Mouse (Mus musculus): Measurements from ENCODE around the gene Rapgef3. TPM values are rescaled to one million over a fixed set of nuclear protein-coding genes. Genes with fewer than 3 reads are reported as not detected.

Rapgef3 gene
- polyA plus RNA-seq, 1 experiment from 2014 or later = 4.9 TPM

DNA sequence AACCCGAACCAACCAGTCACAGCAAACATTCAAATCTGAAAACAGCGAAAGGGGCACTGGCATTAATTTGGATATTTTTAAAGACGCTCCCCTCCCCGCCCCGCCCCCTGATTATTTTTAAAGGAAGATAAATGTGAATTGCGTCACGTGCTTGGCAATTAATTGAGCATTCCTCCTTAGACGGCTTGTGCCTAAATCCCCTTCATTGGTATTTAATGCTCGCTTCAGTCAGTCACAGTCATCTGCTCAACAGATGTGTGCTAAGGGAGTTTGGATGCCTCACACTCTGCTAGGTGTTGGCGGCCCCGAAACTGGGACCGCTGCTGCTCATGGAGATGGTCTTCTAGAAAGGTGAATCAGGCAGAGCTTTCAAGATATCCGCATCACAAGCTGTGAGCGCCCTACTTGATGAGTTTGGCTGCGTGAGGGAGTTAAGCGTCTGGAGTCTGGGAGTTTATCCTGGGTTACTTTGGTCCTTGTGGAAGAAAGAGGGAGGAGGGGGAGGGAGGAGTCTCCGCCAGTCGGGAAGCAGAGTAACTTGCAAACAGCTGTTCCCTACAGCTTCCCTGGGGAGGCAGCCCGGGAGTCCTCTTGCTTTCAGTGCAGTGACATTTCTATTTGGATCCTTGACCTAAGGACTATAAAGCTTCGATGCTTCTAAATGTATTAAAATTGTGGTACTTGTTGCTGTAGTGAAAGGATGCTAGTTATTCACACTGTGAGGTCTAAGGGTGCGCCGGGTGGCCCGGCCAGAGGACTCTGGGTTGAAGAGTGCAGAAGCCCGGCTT is 14.4 kb upstream of the Rapgef3 start:
- Histone ChIP-seq H3K4me2 (ENCODE audit: low read length) (no peak overlapping the region), H3K36me3 (ENCODE audit: control insufficient read depth, insufficient read depth, low read length) (no peaks in the 10 kb centered on the region), H3K4me3 (ENCODE audit: low read depth, low read length) (no peak overlapping the region), H3K4me1 (ENCODE audit: control insufficient read depth, insufficient read depth, low read length) (peaks cover 4% of the 10 kb centered on the region; the same call in 1 of the 2 replicates), H3K9ac (ENCODE audit: low read length) (no peak overlapping the region), H3K27me3 (replicated peaks; ENCODE audit: control insufficient read depth, insufficient read depth, low read length) (no peaks in the 10 kb centered on the region), H3K9me3 (replicated peaks; ENCODE audit: control insufficient read depth, low read length) (no peaks in the 10 kb centered on the region), H3K27ac (ENCODE audit: low read depth, low read length) (no peak overlapping the region)
- 7% methylated on average over 24 of the region's 24 CpGs for WGBS
- DNase-seq (ENCODE audit: low spot score) = no peak
- no peak for ATAC-seq

DNA sequence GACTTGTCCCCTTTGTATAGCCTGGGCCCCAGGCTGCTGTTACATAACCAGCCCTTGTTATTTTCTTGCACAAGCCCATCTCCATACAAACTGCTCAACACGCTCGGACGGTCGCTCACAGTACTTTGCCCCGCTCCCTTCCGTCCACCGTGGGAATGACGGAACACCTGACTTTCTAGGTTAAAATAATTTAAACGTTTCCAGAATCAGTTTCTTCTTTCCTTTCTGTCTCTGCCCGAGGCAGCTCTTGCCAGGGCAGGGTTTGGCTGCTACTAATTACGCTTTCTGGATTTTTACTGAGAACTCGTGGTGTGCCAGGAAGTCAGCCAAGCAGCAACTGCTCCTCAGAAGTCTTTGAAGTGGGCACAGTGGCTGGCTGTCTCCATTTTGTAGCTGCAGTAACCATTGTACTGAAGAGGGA is 12.8 kb upstream of the Rapgef3 start:
- Histone ChIP-seq H3K9ac (ENCODE audit: low read length) (no peak overlapping the region), H3K27ac (ENCODE audit: low read depth, low read length) (no peak overlapping the region), H3K27me3 (replicated peaks; ENCODE audit: control insufficient read depth, insufficient read depth, low read length) (no peaks in the 10 kb centered on the region), H3K9me3 (replicated peaks; ENCODE audit: control insufficient read depth, low read length) (no peaks in the 10 kb centered on the region), H3K36me3 (ENCODE audit: control insufficient read depth, insufficient read depth, low read length) (no peaks in the 10 kb centered on the region), H3K4me3 (ENCODE audit: low read depth, low read length) (no peak overlapping the region), H3K4me2 (ENCODE audit: low read length) (no peak overlapping the region), H3K4me1 (ENCODE audit: control insufficient read depth, insufficient read depth, low read length) (peaks cover 4% of the 10 kb centered on the region; the same call in 1 of the 2 replicates)
- ATAC-seq = no peak
- peak; percentile 57 for DNase-seq (ENCODE audit: low spot score)
- WGBS = 47% methylated on average over 12 of the region's 12 CpGs

DNA sequence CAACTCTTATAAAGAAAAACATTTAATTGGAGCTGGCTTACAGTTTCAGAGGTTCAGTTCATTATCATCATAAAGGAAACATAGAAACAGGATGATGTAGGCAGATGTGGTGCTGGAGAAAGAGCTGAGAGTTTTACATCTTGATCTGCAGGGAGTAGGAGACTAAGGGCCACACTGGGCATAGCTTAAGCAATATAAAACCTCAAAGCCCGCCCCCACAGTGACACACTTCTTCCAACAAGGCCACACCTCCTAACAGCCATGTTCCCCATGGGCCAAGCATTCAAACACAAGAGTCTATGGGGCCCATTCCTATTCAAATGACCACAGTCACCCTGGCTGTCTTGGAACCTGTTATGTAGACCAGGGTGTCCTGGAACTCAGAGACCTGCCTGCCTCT is 11.8 kb upstream of the Rapgef3 start:
- no peak overlapping the region for H3K4me2 ChIP-seq (ENCODE audit: low read length)
- H3K27me3 ChIP-seq (replicated peaks; ENCODE audit: control insufficient read depth, insufficient read depth, low read length) = no peaks in the 10 kb centered on the region
- DNase-seq (ENCODE audit: low spot score) (no peak), ATAC-seq (no peak)
- no peaks in the 10 kb centered on the region for H3K9me3 ChIP-seq (replicated peaks; ENCODE audit: control insufficient read depth, low read length)
- 67% methylated on average over 1 of the region's 1 CpGs for WGBS
- H3K36me3 ChIP-seq (ENCODE audit: control insufficient read depth, insufficient read depth, low read length) = no peaks in the 10 kb centered on the region
- no peak overlapping the region for H3K4me3 ChIP-seq (ENCODE audit: low read depth, low read length)
- peaks cover 4% of the 10 kb centered on the region; the same call in 1 of the 2 replicates for H3K4me1 ChIP-seq (ENCODE audit: control insufficient read depth, insufficient read depth, low read length)
- H3K9ac ChIP-seq (ENCODE audit: low read length) = no peak overlapping the region
- no peak overlapping the region for H3K27ac ChIP-seq (ENCODE audit: low read depth, low read length)

DNA sequence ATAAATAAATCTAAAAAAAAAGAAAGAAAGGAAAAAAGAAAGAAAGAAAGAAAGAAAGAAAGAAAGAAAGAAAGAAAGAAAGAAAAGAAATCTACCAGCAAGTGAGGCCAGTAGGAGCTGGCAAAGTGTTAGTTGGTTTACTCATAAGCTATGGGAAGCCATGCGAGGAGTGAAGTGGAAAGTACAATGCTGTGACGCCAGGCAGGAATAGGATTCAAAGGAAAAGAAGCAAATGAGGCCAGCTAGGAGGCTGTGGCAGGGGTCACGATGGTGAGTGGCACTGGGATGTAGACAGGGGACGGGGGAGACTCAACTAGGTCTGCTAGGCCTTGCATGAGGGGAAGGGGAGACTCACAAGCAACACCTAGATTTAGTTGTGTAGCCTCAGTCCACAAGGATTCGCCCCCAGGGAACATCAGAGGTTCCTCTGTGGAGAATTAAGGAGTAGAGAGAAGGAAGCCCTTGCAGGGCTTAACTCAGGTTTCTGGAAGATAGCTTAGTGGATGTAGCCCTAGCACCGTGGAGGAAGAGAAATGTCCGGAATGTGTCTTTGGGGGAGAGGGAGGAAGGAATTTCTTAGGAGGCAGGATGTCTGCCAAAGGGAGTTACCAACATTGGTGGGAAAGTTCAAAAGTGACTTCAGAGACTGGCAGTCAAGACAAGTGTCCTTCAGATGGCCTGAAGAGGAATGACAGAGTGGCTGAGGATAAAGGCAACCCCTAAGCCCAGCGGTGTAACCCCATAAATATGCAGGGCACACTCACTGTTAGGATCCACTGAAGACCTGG is 10.7 kb upstream of the Rapgef3 start, which contains the start of gene Slc48a1:
Gene Slc48a1 (plus strand): TSS at position 210 of the 788 bp plus-strand sequence.
- peaks cover 4% of the 10 kb centered on the region; the same call in 1 of the 2 replicates for H3K4me1 ChIP-seq (ENCODE audit: control insufficient read depth, insufficient read depth, low read length)
- WGBS = 76% methylated on average over 8 of the region's 8 CpGs
- no peak for ATAC-seq
- H3K27me3 ChIP-seq (replicated peaks; ENCODE audit: control insufficient read depth, insufficient read depth, low read length) = no peaks in the 10 kb centered on the region
- H3K36me3 ChIP-seq (ENCODE audit: control insufficient read depth, insufficient read depth, low read length) = no peaks in the 10 kb centered on the region
- no peak within 1 kb of the TSS for H3K4me2 ChIP-seq (ENCODE audit: low read length)
- no peaks in the 10 kb centered on the region for H3K9me3 ChIP-seq (replicated peaks; ENCODE audit: control insufficient read depth, low read length)
- no peak within 1 kb of the TSS for H3K27ac ChIP-seq (ENCODE audit: low read depth, low read length)
- no peak for DNase-seq (ENCODE audit: low spot score)
- no peak within 1 kb of the TSS for H3K9ac ChIP-seq (ENCODE audit: low read length)
- no peak within 1 kb of the TSS for H3K4me3 ChIP-seq (ENCODE audit: low read depth, low read length)

DNA sequence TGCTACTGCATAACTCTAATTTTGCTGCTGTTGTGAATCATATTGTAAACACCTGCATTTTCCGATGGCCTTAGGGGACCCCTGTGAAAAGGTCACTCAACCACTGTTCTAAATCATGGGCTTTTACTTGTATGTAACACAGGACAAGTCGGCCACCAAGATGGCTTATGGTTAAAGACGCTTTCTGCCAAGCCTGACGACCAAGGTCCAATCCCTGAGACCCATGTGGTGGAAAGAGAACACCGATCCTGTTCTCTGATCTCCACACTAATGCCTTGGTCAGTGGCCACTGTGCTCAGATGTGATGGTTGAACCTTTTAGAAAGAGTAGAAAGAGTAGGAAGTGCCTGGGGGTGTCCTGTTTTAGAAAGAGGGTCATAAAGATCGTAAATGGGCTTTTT is 9.1 kb upstream of the Rapgef3 start:
- no peak overlapping the region for H3K4me2 ChIP-seq (ENCODE audit: low read length)
- H3K27ac ChIP-seq (ENCODE audit: low read depth, low read length) = no peak overlapping the region
- H3K4me1 ChIP-seq (ENCODE audit: control insufficient read depth, insufficient read depth, low read length) = peaks cover under 1% of the 10 kb centered on the region; the same call in 1 of the 2 replicates
- no peak overlapping the region for H3K9ac ChIP-seq (ENCODE audit: low read length)
- no peaks in the 10 kb centered on the region for H3K36me3 ChIP-seq (ENCODE audit: control insufficient read depth, insufficient read depth, low read length)
- H3K27me3 ChIP-seq (replicated peaks; ENCODE audit: control insufficient read depth, insufficient read depth, low read length) = no peaks in the 10 kb centered on the region
- no peak for ATAC-seq
- no peaks in the 10 kb centered on the region for H3K9me3 ChIP-seq (replicated peaks; ENCODE audit: control insufficient read depth, low read length)
- 87% methylated on average over 6 of the region's 6 CpGs for WGBS
- DNase-seq (ENCODE audit: low spot score) = no peak
- no peak overlapping the region for H3K4me3 ChIP-seq (ENCODE audit: low read depth, low read length)

DNA sequence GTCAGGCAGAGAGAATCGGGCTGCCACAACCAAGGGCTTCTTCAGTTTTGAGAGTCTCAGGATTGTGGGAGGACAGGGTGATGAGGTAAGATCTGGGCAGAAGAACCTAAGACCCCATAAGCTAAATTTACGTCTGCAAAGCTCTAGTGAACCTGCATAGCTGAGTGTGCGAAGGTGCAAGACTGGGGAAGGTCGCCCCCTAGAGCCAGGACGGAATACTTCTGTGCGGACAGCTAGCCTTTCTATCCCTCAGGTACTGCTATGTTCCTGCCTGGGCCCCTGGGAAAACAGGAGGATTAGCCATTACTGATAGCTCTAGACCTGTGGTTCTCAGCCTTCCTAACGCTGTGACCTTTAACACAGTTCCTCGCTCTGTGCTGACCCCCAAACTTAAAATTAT is 8.7 kb upstream of the Rapgef3 start:
- 10% methylated on average over 8 of the region's 8 CpGs for WGBS
- Histone ChIP-seq H3K36me3 (ENCODE audit: control insufficient read depth, insufficient read depth, low read length) (no peaks in the 10 kb centered on the region), H3K4me3 (ENCODE audit: low read depth, low read length) (no peak overlapping the region), H3K4me2 (ENCODE audit: low read length) (no peak overlapping the region), H3K9ac (ENCODE audit: low read length) (no peak overlapping the region), H3K27ac (ENCODE audit: low read depth, low read length) (no peak overlapping the region), H3K9me3 (replicated peaks; ENCODE audit: control insufficient read depth, low read length) (no peaks in the 10 kb centered on the region), H3K4me1 (ENCODE audit: control insufficient read depth, insufficient read depth, low read length) (no peaks in the 10 kb centered on the region; the same call in 1 of the 2 replicates), H3K27me3 (replicated peaks; ENCODE audit: control insufficient read depth, insufficient read depth, low read length) (no peaks in the 10 kb centered on the region)
- DNase-seq (ENCODE audit: low spot score) (peak; percentile 63), ATAC-seq (peak; percentile 60; the same call in 1 of the 2 replicates)

DNA sequence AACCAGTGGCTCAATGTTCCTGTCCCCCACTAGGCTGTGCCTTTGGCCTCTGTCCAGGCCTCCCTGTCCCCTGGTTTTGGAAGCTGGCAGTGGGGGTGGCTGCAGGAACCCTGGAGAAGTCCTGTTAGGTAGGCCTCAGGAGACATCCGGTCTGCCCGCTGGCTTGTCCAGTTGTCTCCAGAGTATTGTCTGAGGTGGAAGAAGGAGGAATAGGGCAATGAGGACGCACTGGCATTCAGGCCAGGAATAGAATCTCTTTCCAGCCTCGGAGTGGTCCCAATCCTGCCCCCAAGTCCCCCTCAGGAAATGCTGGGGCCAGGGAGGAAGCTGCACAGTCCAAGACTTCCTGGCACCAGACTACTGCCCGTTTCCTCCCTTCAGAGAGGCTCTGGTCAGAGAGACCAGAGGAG is 6.2 kb upstream of the Rapgef3 start:
- 68% methylated on average over 5 of the region's 5 CpGs for WGBS
- H3K4me1 ChIP-seq (ENCODE audit: control insufficient read depth, insufficient read depth, low read length) = no peaks in the 10 kb centered on the region
- no peak overlapping the region for H3K4me2 ChIP-seq (ENCODE audit: low read length)
- no peak for ATAC-seq
- no peak overlapping the region for H3K27ac ChIP-seq (ENCODE audit: low read depth, low read length)
- DNase-seq (ENCODE audit: low spot score) = no peak
- H3K9me3 ChIP-seq (replicated peaks; ENCODE audit: control insufficient read depth, low read length) = no peaks in the 10 kb centered on the region
- H3K36me3 ChIP-seq (ENCODE audit: control insufficient read depth, insufficient read depth, low read length) = no peaks in the 10 kb centered on the region
- H3K9ac ChIP-seq (ENCODE audit: low read length) = no peak overlapping the region
- H3K27me3 ChIP-seq (replicated peaks; ENCODE audit: control insufficient read depth, insufficient read depth, low read length) = 0 out of 2 replicates have a peak, but pooled peaks cover 11% of the 10 kb centered on the region
- no peak overlapping the region for H3K4me3 ChIP-seq (ENCODE audit: low read depth, low read length)

DNA sequence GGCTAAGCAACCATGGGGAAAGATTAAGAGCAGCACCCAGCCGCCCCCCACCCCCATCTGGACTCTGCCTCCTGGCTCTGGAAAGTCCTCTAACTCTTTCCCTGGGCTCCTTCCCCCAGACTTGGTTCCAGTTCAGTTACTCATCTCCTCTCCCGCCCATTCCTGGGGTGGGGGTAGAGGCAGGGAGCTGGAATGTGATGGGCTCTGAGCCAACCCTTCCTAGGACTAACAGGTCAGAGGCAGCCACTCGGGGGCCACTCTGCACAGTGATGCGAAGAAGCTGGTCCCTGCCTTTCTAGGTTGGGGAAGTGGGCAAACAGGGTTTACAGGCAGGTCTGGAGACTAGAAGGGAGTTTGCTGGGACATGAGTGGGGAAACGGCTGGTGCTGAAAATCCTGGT is 5.3 kb upstream of the Rapgef3 start:
- Histone ChIP-seq H3K4me1 (ENCODE audit: control insufficient read depth, insufficient read depth, low read length) (peaks cover 4% of the 10 kb centered on the region; the same call in 1 of the 2 replicates), H3K27ac (ENCODE audit: low read depth, low read length) (no peak overlapping the region), H3K27me3 (replicated peaks; ENCODE audit: control insufficient read depth, insufficient read depth, low read length) (0 out of 2 replicates have a peak, but pooled peaks cover 14% of the 10 kb centered on the region), H3K36me3 (ENCODE audit: control insufficient read depth, insufficient read depth, low read length) (no peaks in the 10 kb centered on the region), H3K4me2 (ENCODE audit: low read length) (no peak overlapping the region), H3K4me3 (ENCODE audit: low read depth, low read length) (no peak overlapping the region), H3K9ac (ENCODE audit: low read length) (no peak overlapping the region), H3K9me3 (replicated peaks; ENCODE audit: control insufficient read depth, low read length) (no peaks in the 10 kb centered on the region)
- ATAC-seq = no peak
- DNase-seq (ENCODE audit: low spot score) = no peak
- WGBS = 28% methylated on average over 5 of the region's 5 CpGs
